Mouse (Mus musculus) ES-E14 (cell line): Measurements from ENCODE around the gene Ski.

Experiments
- CHD2 ChIP-seq: IDR thresholded peaks from 2 replicates; pipeline ENCODE4 v1.6.1; 2014; ENCODE audit warnings: mild to moderate bottlenecking, low read depth, low read length, inconsistent platforms
- ZC3H11A ChIP-seq: IDR thresholded peaks from 2 replicates; pipeline ENCODE4 v1.6.1; 2012; ENCODE audit warnings: low read depth, mild to moderate bottlenecking, inconsistent platforms, low read length, borderline replicate concordance

DNA sequence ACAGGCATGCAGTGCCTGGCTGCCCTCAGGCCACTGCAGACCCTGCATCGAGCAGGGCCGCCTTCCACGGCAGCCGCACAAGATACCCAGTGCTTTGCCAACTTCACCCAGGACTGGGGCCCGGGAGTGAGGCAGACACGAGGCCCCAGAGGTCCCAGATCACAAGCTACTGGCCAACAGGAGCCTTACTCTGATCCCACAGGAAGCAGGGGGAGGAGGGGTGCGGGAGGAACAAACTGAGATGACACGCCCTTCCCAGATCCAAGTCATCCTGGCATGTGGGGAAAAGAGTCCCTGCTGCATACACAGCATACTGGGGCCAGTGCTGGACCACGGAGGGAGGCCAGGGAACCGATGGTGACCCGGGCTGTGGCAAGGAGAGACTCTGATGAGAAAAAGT is 67.4 kb downstream of the Ski start:
- TF ChIP-seq CHD2 (no peak), ZC3H11A (no peak)
